Mouse (Mus musculus): ENCODE results near the gene Gm13088.
"Not testable (repeated sequence)": the region's sequence is repeated elsewhere in the genome, so short reads cannot be mapped to it uniquely, and the experiment has no call there.

Gm13088 gene

GRCm38 (mm10) chr4:143657146-143657545 is at the start of gene Gm13088:
Gene Gm13088, minus strand, starts transcription at chr4:143657246.
- DNase-seq (ENCODE audit: low read depth, low spot score): not testable (repeated sequence)

DNA sequence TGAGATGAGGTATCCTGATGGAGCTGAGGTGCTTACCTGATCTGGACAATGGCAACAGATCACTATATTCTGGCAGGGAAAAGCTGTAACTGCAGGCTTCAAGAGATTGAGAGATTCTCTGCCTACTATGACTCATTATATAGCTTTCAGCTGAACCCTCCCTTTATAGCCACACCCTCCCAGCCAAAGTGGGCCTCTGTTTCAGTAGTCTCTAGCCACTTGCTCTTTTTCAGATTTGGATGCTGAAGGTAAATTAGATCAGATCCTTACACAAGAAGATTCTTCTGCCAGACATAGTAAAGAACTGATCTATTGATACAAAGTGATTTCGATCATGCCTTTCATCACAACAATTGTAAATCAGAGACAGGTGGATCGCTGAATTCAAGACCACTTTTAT is 45.6 kb upstream of the Gm13088 start, which contains the start of gene Gm13089:
Gene Gm13089 (minus strand): TSS at position 101 of the 400 bp plus-strand sequence.
- DNase-seq (ENCODE audit: low read depth, low spot score): no peak

DNA sequence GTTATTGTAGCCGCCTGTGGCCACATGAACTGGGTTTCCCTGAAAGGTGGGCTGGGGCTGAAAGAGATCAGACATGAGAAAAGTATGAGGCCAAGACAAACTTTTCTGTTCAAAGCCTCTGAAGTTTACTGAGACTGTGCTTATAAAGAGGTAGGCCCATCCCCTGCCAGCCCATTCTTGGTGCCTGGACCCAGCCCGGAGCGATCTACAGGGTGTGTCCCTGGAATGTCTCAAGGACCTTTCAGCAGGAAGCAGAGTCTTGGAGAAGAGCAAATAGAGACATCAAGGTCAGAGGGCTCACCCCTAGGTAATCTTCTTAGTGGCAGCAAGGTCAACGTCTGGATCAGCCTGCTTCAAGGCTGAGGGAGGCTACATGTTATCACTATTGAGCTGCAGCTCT is 38.9 kb downstream of the Gm13088 start:
- DNase-seq (ENCODE audit: low read depth, low spot score): not testable (repeated sequence)

DNA sequence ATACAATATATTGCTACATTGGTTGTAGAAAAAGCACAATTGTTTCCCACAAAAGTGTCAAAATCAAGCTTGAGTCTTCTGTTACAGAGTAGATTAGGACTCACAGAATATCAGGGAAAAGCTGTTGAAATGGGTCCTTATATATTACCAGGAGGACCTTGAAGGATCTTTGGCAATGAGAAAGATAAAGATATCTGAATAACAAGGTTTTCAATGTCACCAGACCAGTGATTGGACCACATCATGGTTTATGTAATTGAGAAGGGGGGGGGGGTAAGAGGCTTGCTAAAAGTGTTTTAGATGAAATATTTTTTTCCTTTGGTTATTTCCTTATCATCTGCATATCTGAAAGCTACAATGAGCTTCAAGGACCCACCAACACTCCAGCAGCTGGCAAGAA is 42.3 kb downstream of the Gm13088 start, which contains the start of gene Gm13083:
Gene Gm13083 (plus strand): TSS at position 301 of the 400 bp plus-strand sequence.
- DNase-seq (ENCODE audit: low read depth, low spot score): not testable (repeated sequence)

- not testable (repeated sequence) for DNase-seq (ENCODE audit: low read depth, low spot score)
These were observed 45.1 kb downstream of the Gm13088 start for GRCm38 (mm10) chr4:143611927-143612326.
